Mouse (Mus musculus): ENCODE data around the gene Med19.

Med19 gene

DNA sequence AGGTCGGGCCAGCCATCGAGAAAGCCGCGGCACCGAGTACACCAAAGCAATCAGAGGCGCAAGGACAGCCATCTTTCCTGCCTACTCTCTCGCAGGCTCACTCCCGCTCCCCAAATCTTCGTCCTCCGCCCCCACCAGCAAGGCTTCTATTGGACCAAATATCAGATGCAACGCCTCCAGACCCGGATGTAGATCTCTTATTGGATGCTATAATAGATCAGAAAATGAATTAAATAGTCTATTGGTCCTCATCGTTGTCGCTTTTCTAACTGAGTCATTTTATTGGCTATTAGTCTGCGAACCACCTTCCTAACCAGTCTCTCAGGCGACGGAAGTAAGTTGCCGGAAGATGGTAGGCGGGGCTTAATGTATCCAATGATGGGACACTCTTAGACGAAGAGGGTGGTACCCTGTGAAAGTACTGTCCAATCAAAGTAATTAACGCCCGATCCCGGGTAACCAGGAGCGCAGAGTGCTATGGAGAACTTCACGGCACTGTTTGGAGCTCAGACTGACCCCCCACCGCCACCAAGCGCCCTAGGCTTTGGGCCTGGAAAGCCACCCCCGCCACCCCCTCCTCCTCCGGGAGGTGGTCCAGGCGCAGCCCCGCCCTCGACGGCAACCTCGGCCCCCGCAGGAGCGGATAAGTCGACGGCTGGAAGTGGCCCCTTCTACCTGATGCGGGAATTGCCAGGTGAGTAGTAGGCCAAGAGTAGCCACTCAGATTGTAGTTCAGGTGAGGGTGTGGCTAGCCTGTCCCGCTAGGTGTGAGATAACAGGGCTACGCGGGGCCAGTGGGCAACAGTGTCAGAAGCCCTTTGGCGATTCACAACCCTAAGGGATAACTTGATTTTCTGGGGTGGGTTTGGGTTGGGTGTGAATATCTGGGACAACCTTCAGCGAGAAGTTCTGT lies at the start of gene Med19, which contains the start of gene Gm28635:
TSS of gene Med19 (plus strand) at position 435 of the 913 bp plus-strand sequence.
TSS of gene Gm28635 (minus strand) at position 74 of the 913 bp plus-strand sequence.
- DNase-seq (ENCODE audit: low spot score in 2 of 2) = peak; percentile 79 to 91

GRCm38 (mm10) chr2:84632001-84632400 lies 46.2 kb upstream of the Med19 start:
- DNase-seq (ENCODE audit: low spot score in 2 of 2) = no peak

DNA sequence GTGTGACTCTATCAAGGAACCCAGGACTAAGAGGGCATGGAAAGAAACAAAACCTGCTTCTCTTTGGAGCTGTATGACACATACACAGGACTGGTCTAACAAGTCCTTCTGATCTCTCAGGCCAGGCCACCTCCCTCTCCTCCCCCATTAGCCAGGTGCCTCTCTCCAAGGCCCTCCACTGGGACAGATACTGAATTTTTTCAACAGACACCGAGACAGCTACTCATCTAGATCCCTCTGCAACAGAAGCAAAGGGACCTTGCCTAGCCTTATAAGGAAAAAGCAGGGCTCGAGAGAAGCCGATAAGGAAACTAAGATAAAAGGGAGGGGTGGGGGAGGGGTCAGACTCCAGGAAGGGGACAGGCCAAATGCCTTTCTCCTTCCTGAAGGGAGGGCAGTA lies 45.2 kb upstream of the Med19 start:
- peak; percentile 42 to 49 for DNase-seq (ENCODE audit: low spot score in 2 of 2)

GRCm38 (mm10) chr2:84634006-84634405 lies 44.2 kb upstream of the Med19 start:
- no peak for DNase-seq (ENCODE audit: low spot score in 2 of 2)

GRCm38 (mm10) chr2:84634934-84635482 lies 43.2 kb upstream of the Med19 start:
- no peak for DNase-seq (ENCODE audit: low spot score in 2 of 2)

DNA sequence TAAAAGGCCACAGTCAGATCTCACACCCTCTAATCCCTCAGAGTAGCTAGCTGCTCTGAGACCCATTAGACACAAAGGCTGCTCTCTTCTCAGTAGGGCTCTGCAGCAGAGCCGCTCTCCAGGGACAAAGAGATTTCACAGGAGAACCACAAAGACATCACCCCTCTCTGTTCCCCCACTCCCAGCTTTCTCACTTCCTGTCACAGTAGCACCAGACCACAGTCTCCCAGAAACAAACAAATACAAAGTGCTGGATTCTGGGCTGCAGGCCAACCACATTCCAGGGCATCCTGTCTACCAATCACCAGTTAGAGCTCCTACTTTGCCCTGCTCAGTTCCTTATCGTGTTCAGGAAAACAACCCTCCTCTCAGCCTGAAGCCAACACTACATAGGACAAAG lies 42.6 kb upstream of the Med19 start:
- DNase-seq (ENCODE audit: low spot score in 2 of 2) = peak; percentile 68 to 85

GRCm38 (mm10) chr2:84636231-84636741 lies 41.9 kb upstream of the Med19 start:
- DNase-seq (ENCODE audit: low spot score in 2 of 2) = peak in 1 of 2 experiments; percentile 54

- DNase-seq (ENCODE audit: low spot score in 2 of 2) = no peak
These were observed 40.6 kb upstream of the Med19 start for GRCm38 (mm10) chr2:84637452-84638165.

DNA sequence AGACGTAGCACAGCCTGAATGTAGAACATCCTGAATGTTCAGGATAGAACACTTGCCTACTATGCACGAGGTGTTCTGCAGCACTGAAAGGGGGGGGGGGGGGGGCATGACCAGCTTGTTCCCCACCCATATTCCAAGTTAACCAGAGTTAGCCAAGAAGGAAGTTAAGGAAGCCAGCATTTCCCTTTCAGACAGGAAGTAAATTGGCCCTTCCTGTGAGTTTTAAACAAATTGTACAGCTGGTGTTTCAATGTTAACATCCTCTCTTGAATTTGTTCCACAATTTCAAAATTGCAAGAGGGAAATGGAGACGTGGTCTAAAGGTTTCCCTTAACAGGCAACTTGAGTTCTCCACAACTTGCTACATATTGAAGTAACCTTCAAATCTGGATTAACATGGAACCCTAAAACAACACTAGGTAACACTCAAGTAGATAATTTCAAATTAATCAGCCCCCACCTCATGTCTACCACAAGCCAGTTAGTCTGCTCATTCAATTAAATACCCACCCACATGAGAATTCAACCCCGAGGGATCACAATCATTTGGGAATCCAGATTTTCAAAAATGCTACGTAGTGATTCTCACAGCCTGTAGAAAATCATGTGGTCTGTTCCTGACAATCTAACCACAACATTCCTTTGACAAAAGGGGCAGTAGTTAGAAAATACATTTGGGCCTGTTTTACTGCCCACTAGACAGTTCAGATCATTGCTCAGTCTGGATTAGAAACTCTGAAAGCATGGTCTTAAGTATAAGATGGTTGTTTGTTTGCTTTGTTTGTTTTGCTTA lies 39.6 kb upstream of the Med19 start:
- no peak for DNase-seq (ENCODE audit: low spot score in 2 of 2)

GRCm38 (mm10) chr2:84640833-84641232 lies 37.4 kb upstream of the Med19 start:
- no peak for DNase-seq (ENCODE audit: low spot score in 2 of 2)

DNA sequence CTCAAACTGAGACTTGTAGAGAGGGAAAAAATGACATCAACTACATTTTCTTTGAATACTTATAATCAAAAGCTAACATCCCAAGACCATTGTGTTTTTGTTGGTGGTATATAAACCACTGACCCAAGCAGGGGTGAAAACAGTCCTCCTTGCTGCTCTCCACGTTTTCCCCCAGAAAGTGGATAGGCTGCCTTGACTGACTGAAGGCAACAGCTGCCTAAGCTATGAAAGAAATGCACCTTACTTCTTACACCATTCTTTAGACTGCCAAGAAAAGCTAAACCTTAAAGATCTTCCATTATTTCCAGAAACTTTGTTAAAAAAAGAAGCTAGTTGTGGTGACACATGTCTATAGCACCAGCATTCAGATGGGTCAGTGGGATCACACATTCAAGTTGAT lies 32.1 kb upstream of the Med19 start:
- no peak for DNase-seq (ENCODE audit: low spot score in 2 of 2)

- no peak for DNase-seq (ENCODE audit: low spot score in 2 of 2)
These were observed 31.1 kb upstream of the Med19 start for GRCm38 (mm10) chr2:84647051-84647568.

GRCm38 (mm10) chr2:84648369-84648768 lies 29.8 kb upstream of the Med19 start:
- no peak for DNase-seq (ENCODE audit: low spot score in 2 of 2)

DNA sequence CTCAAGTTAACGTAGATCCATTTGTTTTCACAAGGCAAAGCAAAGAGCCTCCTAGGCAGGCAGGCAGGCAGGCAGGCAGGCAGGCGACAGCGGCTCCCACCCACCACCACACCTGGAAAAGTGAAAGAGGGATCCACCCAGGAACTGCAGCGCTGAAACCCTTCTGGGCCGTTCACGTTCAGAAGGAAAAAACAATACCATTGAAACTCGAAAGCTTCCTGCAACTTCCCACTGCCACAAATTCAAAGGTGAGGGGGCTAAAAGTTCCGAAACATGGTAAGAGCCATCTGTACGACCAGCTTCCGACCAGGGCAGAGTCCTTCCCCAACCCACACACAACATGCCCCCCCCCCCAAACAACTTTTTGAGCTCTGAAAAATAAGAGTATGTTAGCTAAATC lies 28.5 kb upstream of the Med19 start:
- peak in 1 of 2 experiments; percentile 23 for DNase-seq (ENCODE audit: low spot score in 2 of 2)

- peak; percentile 74 to 86 for DNase-seq (ENCODE audit: low spot score in 2 of 2)
These were observed 27.6 kb upstream of the Med19 start, which contains the start of gene Ctnnd1 for GRCm38 (mm10) chr2:84650464-84651195. TSS of gene Ctnnd1 (minus strand) at chr2:84650765.

DNA sequence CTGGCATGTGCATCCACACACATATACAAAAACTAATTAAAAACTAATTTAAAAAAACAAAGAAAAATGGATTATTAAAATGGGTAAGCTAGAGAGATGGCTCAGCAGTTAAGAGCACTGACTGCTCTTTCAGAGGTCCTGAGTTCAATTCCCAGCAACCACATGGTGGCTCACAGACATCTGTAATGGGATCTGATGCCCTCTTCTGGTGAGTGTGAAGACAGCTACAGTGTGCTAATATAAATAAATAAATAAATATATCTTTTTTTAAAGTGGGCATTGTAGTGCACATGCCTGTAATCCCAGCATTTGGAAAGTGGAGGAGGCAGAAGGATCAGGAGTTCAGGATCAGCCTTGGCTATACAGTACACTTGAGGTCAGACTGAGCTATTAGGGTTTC lies 24.8 kb upstream of the Med19 start:
- DNase-seq (ENCODE audit: low spot score in 2 of 2) = no peak

DNA sequence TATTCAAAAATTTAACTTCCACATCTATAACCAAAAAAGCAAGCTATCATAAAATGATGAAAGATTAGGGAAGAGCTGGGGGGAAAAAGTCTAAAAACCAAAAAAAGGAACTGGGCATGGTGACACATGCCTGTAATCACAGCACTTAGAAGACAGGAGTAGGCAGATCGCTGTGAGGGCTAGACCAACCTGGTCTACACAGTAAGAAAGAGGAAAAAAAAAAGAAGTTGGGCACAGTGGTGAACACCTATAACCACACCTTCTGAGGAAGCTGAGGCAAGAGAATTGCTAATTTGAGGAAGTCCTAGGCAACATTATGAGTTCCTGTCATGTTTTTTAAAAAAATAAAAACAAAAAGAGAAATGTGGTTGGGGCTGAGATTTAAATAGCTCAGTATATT lies 22.3 kb upstream of the Med19 start:
- no peak for DNase-seq (ENCODE audit: low spot score in 2 of 2)

- no peak for DNase-seq (ENCODE audit: low spot score in 2 of 2)
These were observed 19.4 kb upstream of the Med19 start, which contains the start of gene Btbd18 for GRCm38 (mm10) chr2:84658806-84659205. TSS of gene Btbd18 (plus strand) at chr2:84659079.

DNA sequence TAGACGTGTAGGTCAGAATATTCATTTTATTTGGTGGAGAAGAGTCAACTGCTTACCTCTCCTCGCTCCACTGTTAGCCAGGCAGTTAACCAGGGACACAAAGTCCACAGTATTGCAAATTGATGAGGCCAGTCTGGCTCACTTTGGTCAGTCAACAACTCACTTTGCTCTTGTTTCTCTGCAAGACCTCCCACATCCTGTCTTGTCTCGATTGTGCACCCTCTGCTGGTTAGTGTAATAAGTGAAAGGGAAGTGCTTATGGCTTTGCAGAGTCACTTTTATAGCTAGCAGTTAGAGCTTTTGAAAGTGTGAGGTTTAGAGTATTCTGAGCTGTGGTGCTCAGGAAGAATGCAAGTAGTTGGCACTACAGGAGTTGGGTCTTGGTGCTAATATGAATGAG lies 17.9 kb upstream of the Med19 start:
- DNase-seq (ENCODE audit: low spot score in 2 of 2) = peak; percentile 21 to 26

- peak in 1 of 2 experiments; percentile 22 for DNase-seq (ENCODE audit: low spot score in 2 of 2)
These were observed 15.3 kb upstream of the Med19 start for GRCm38 (mm10) chr2:84662866-84663265.

All from urinary bladder, postnatal 36 days (tissue).